Mouse (Mus musculus) urinary bladder, postnatal 0 days (tissue): ENCODE measurements around the gene Atf6b. TPM values are rescaled to one million over a fixed set of nuclear protein-coding genes. Genes with fewer than 3 reads are reported as not detected.

Experiments
- polyA plus RNA-seq: library from polyadenylated mRNA; unstranded; fragments of >200 nt; fragmentation: Nextera tagmentation; extraction: Ambion mirVana; gene quantifications from 2 replicates; pipeline ENCODE4 v1.2.1, GENCODE M21; 2015

The Atf6b gene
- polyA plus RNA-seq = 42.0 and 42.9 TPM in 2 replicates

GRCm38 (mm10) chr17:34646906-34647787 is at the start of gene Atf6b:
Atf6b (plus strand) TSS chr17:34647146.

GRCm38 (mm10) chr17:34597566-34598095 is 49.3 kb upstream of the Atf6b start, which contains the start of gene Ager:
Ager (plus strand) TSS chr17:34597862.

GRCm38 (mm10) chr17:34603375-34604060 is 43.4 kb upstream of the Atf6b start, which contains the start of gene Rnf5:
Rnf5 (minus strand) TSS chr17:34603690.

GRCm38 (mm10) chr17:34604061-34604508 is 42.9 kb upstream of the Atf6b start, which contains the start of gene Agpat1:
Agpat1 (plus strand) TSS chr17:34604262.

GRCm38 (mm10) chr17:34615871-34616270 is 31.1 kb upstream of the Atf6b start, which contains the start of gene Egfl8:
Egfl8 (minus strand) TSS chr17:34615971.

GRCm38 (mm10) chr17:34627943-34628643 is 18.9 kb upstream of the Atf6b start, which contains the start of gene Ppt2:
Ppt2 (minus strand) TSS chr17:34628510.

GRCm38 (mm10) chr17:34629221-34629751 is 17.7 kb upstream of the Atf6b start, which contains the start of gene Prrt1:
Prrt1 (plus strand) TSS chr17:34629533.

GRCm38 (mm10) chr17:34644608-34645007 is 2.3 kb upstream of the Atf6b start, which contains the start of gene Fkbpl:
Fkbpl (plus strand) TSS chr17:34644764.

GRCm38 (mm10) chr17:34670235-34670634 is 23.3 kb downstream of the Atf6b start, which contains the start of gene Tnxb:
Tnxb (plus strand) TSS chr17:34670535.

Other genes starting within 250 kb of the Atf6b start
- gene BC051142, start 248.3 kb upstream of the Atf6b start, polyA plus RNA-seq = 0.42 and 0.47 TPM in 2 replicates
- gene Btnl4, start 169.8 kb upstream of the Atf6b start, polyA plus RNA-seq = not detected in 2 replicates
- gene Btnl6, start 129.8 kb upstream of the Atf6b start, polyA plus RNA-seq = not detected in 2 replicates
- gene Notch4, start 82.9 kb upstream of the Atf6b start, polyA plus RNA-seq = 3.1 and 3.6 TPM in 2 replicates
- 11.3 and 21.2 TPM in 2 replicates for gene Gpsm3, start 57.3 kb upstream of the Atf6b start, polyA plus RNA-seq
- 4.4 and 4.6 TPM in 2 replicates for gene Pbx2, start 55.9 kb upstream of the Atf6b start, polyA plus RNA-seq
- 3.3 TPM in 2 replicates for gene Ager, start 49.3 kb upstream of the Atf6b start, polyA plus RNA-seq
- 60.2 and 63.2 TPM in 2 replicates for gene Rnf5, start 43.5 kb upstream of the Atf6b start, polyA plus RNA-seq
- 38.4 and 38.6 TPM in 2 replicates for gene Agpat1, start 42.9 kb upstream of the Atf6b start, polyA plus RNA-seq
- 3.3 and 4.4 TPM in 2 replicates for gene Egfl8, start 31.2 kb upstream of the Atf6b start, polyA plus RNA-seq
- gene Ppt2, start 18.6 kb upstream of the Atf6b start, polyA plus RNA-seq = 24.8 and 24.9 TPM in 2 replicates
- gene Prrt1, start 17.6 kb upstream of the Atf6b start, polyA plus RNA-seq = 1.0 and 1.1 TPM in 2 replicates
- 10.7 and 11.7 TPM in 2 replicates for gene Fkbpl, start 2.4 kb upstream of the Atf6b start, polyA plus RNA-seq
- gene Tnxb, start 23.4 kb downstream of the Atf6b start, polyA plus RNA-seq = 5.9 and 6.1 TPM in 2 replicates
- gene C4b, start 96.7 kb downstream of the Atf6b start, polyA plus RNA-seq = 6.9 and 10.8 TPM in 2 replicates
- gene Cyp21a1, start 157.4 kb downstream of the Atf6b start, polyA plus RNA-seq = not detected in 2 replicates
- gene Stk19, start 189.8 kb downstream of the Atf6b start, polyA plus RNA-seq = 22.1 and 24.9 TPM in 2 replicates
- gene Dxo, start 189.9 kb downstream of the Atf6b start, polyA plus RNA-seq = 25.1 and 25.6 TPM in 2 replicates
- gene Skiv2l, start 203.1 kb downstream of the Atf6b start, polyA plus RNA-seq = 25.2 and 29.7 TPM in 2 replicates
- 50.7 and 59.0 TPM in 2 replicates for gene Nelfe, start 203.2 kb downstream of the Atf6b start, polyA plus RNA-seq
- 15.6 and 19.3 TPM in 2 replicates for gene Cfb, start 215.4 kb downstream of the Atf6b start, polyA plus RNA-seq
- 0.53 and 0.86 TPM in 2 replicates for gene Zbtb12, start 232.3 kb downstream of the Atf6b start, polyA plus RNA-seq
- not detected in 2 replicates for gene Gm20547, start 234.9 kb downstream of the Atf6b start, polyA plus RNA-seq